Mouse (Mus musculus): ENCODE data around the gene Fam126a. TPM values are rescaled to one million over a fixed set of nuclear protein-coding genes. Genes with fewer than 3 reads are reported as not detected.

The Fam126a gene
- total and polyA plus RNA-seq, 3 experiments: 19.6 to 32.6 (median 22.6) TPM

DNA sequence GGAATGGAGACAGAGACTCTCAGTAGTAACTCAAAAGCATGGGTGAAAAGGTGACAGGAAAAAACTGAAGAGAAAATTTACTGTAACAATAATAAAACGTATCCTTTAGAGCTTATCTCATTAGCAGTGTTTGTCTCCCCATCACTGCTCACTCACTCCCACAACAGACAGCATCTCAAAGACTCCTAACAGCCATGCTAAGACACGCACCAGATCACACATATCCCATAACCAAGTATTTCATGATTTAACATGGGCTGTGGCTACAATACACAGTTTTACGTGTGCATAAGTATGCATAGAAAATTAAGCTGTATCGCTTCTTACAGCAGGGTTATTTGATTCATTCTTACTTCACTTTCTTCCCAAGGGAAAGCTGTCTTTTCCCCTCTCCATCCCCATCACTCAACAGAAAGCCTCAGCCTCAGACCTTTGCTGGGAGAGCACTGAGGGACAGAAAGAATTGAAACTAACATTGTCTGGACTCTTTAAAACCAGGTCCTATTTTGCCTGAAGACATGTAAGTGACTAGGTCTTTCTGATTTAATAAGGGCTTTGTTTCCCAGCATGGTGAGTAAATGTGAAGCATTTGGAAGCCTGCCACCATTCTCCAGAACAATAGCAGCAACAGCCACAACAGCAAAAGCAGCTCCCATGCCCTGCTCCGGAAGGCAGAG lies 37.5 kb downstream of the Fam126a start:
- peaks cover 8 to 71% of the 10 kb centered on the region in 2 experiments for H3K36me3 ChIP-seq (replicated peaks in 1 of 2; ENCODE audit: control insufficient read depth in 1 of 2, insufficient read depth in 1 of 2, low read length in 1 of 2)
- no peak overlapping the region for H3K4me2 ChIP-seq (ENCODE audit: insufficient read depth, low read depth, poor library complexity, severe bottlenecking)
- TF ChIP-seq NELFE (IDR thresholded peaks at IDR 0.05; ENCODE audit: low read depth, low read length): no peak
- no peak for TF ChIP-seq SMC3 (IDR thresholded peaks at IDR 0.05; ENCODE audit: low read depth, low read length)
- TF ChIP-seq BHLHE40 (IDR thresholded peaks at IDR 0.05; ENCODE audit: low read depth, low read length): no peak
- no peak for TF ChIP-seq RCOR1 (conservative IDR thresholded peaks at IDR 0.05; ENCODE audit: low read depth, low read length)
- no peak for TF ChIP-seq UBTF (IDR thresholded peaks at IDR 0.05; ENCODE audit: low read depth, low read length)
- no peak for TF ChIP-seq POLR2AphosphoS2 (IDR thresholded peaks at IDR 0.05; ENCODE audit: low read depth, low read length)
- no peak for TF ChIP-seq HCFC1 (IDR thresholded peaks at IDR 0.05; ENCODE audit: low read depth, low read length)
- no peak for TF ChIP-seq CHD2 (IDR thresholded peaks at IDR 0.05; ENCODE audit: low read length)
- TF ChIP-seq MEF2A (IDR thresholded peaks at IDR 0.05; ENCODE audit: borderline replicate concordance, low read depth, low read length): no peak
- TF ChIP-seq PAX5 (IDR thresholded peaks at IDR 0.05; ENCODE audit: low read length): no peak
- no peak for TF ChIP-seq POLR2A (IDR thresholded peaks at IDR 0.05; ENCODE audit: low read depth, low read length)
- no peak for TF ChIP-seq NRF1 (IDR thresholded peaks at IDR 0.05; ENCODE audit: low read depth, low read length)
- TF ChIP-seq KAT2A (IDR thresholded peaks at IDR 0.05; ENCODE audit: insufficient replicate concordance, low read length): no peak
- TF ChIP-seq CHD1 (IDR thresholded peaks at IDR 0.05; ENCODE audit: low read depth, low read length): no peak
- no peak for TF ChIP-seq IRF4 (IDR thresholded peaks at IDR 0.05; ENCODE audit: low read depth, low read length)
- in situ Hi-C loops (cut with MboI; ENCODE audit: low pct_ligation_motif_present, low pct_unique_long_range_greater_than_20kb, low sequenced_read_pairs) (no loop called here), dilution Hi-C loops (cut with MboI; ENCODE audit: extremely low pct_ligation_motif_present, extremely low pct_unique_long_range_greater_than_20kb, low sequenced_read_pairs) (no loop called here)
- H3K27me3 ChIP-seq (replicated peaks): no peaks in the 10 kb centered on the region
- H3K4me1 ChIP-seq (ENCODE audit: control insufficient read depth in 1 of 2, insufficient read depth in 2 of 2): peaks cover 3 to 19% of the 10 kb centered on the region in 2 experiments; a peak in 3 of 4 replicates
- no peak overlapping the region for H3K9ac ChIP-seq (ENCODE audit: insufficient read depth, low read depth)
- DNase-seq (ENCODE audit: extremely low read depth): no peak
- no peaks in the 10 kb centered on the region for H3K9me3 ChIP-seq (replicated peaks; ENCODE audit: low read length)
- H3K4me3 ChIP-seq (replicated peaks in 1 of 3; ENCODE audit: low read depth in 2 of 3, low read length in 2 of 3, poor library complexity in 1 of 3): no peak overlapping the region
- H3K27ac ChIP-seq (ENCODE audit: insufficient read depth, low read depth): no peak overlapping the region
- H3K79me2 ChIP-seq (replicated peaks; ENCODE audit: control insufficient read depth, extremely low read depth, insufficient read depth, poor library complexity, severe bottlenecking): no peaks in the 10 kb centered on the region

DNA sequence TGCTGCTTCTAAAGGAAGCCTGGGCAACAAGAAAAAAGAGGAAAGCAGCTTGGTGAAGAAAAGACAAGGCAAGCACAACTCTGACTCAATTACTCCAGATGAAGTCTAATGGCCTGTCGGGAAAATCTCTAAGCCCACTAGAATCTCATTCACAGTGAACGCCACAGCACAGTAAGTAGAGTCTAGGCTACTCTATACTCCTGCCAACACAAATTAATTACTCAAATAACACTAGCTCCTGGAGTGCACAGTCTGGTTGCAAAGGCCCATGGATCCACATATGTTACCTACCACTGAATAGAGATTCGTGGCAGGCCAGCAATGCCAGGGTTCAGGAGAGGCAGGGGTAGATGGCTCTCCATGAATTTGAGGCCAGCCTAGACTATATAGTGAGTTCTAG lies 40.5 kb downstream of the Fam126a start:
- Histone ChIP-seq H3K4me2 (ENCODE audit: insufficient read depth, low read depth, poor library complexity, severe bottlenecking) (no peak overlapping the region), H3K4me3 (replicated peaks in 1 of 3; ENCODE audit: low read depth in 2 of 3, low read length in 2 of 3, poor library complexity in 1 of 3) (no peak overlapping the region), H3K4me1 (ENCODE audit: control insufficient read depth in 1 of 2, insufficient read depth in 2 of 2) (peaks cover 3 to 8% of the 10 kb centered on the region in 2 experiments; a peak in 3 of 4 replicates), H3K79me2 (replicated peaks; ENCODE audit: control insufficient read depth, extremely low read depth, insufficient read depth, poor library complexity, severe bottlenecking) (no peaks in the 10 kb centered on the region), H3K9ac (ENCODE audit: insufficient read depth, low read depth) (no peak overlapping the region), H3K36me3 (replicated peaks in 1 of 2; ENCODE audit: control insufficient read depth in 1 of 2, insufficient read depth in 1 of 2, low read length in 1 of 2) (peaks cover 24 to 80% of the 10 kb centered on the region in 2 experiments), H3K9me3 (replicated peaks; ENCODE audit: low read length) (no peaks in the 10 kb centered on the region), H3K27me3 (replicated peaks) (no peaks in the 10 kb centered on the region), H3K27ac (ENCODE audit: insufficient read depth, low read depth) (no peak overlapping the region)
- dilution Hi-C loops (cut with MboI; ENCODE audit: extremely low pct_ligation_motif_present, extremely low pct_unique_long_range_greater_than_20kb, low sequenced_read_pairs): no loop called here
- no peak for DNase-seq (ENCODE audit: extremely low read depth)
- in situ Hi-C loops (cut with MboI; ENCODE audit: low pct_ligation_motif_present, low pct_unique_long_range_greater_than_20kb, low sequenced_read_pairs): no loop called here
- TF ChIP-seq GABPA (IDR thresholded peaks at IDR 0.05; ENCODE audit: insufficient replicate concordance, low read depth, low read length) (no peak), JUN (IDR thresholded peaks at IDR 0.05; ENCODE audit: insufficient read depth, low read depth, low read length) (no peak), E2F4 (IDR thresholded peaks at IDR 0.05; ENCODE audit: insufficient replicate concordance, low read depth, low read length) (no peak), TBP (conservative IDR thresholded peaks at IDR 0.05; ENCODE audit: low read depth, low read length) (no peak), TCF12 (IDR thresholded peaks at IDR 0.05; ENCODE audit: low read depth, low read length) (no peak), RAD21 (IDR thresholded peaks at IDR 0.05; ENCODE audit: low read depth, low read length) (no peak), SMC3 (IDR thresholded peaks at IDR 0.05; ENCODE audit: low read depth, low read length) (no peak), MEF2A (IDR thresholded peaks at IDR 0.05; ENCODE audit: borderline replicate concordance, low read depth, low read length) (no peak), KAT2A (IDR thresholded peaks at IDR 0.05; ENCODE audit: insufficient replicate concordance, low read length) (no peak), IRF4 (IDR thresholded peaks at IDR 0.05; ENCODE audit: low read depth, low read length) (no peak), ETS1 (conservative IDR thresholded peaks at IDR 0.05; ENCODE audit: low read depth, low read length) (no peak), POLR2AphosphoS2 (IDR thresholded peaks at IDR 0.05; ENCODE audit: low read depth, low read length) (no peak), RCOR1 (conservative IDR thresholded peaks at IDR 0.05; ENCODE audit: low read depth, low read length) (no peak), MAX (IDR thresholded peaks at IDR 0.05; ENCODE audit: low read length) (no peak), USF1 (IDR thresholded peaks at IDR 0.05; ENCODE audit: low read depth, low read length) (no peak), MAZ (IDR thresholded peaks at IDR 0.05; ENCODE audit: low read depth, low read length) (no peak), EP300 (IDR thresholded peaks at IDR 0.05; ENCODE audit: low read length) (no peak), BHLHE40 (IDR thresholded peaks at IDR 0.05; ENCODE audit: low read depth, low read length) (no peak), ZKSCAN1 (IDR thresholded peaks at IDR 0.05; ENCODE audit: borderline replicate concordance, low read depth, low read length) (no peak), ZC3H11A (IDR thresholded peaks at IDR 0.05; ENCODE audit: low read depth, low read length) (no peak)
